8 mouse cellular contexts compared by ENCODE assay signal in the genomic region with DNA sequence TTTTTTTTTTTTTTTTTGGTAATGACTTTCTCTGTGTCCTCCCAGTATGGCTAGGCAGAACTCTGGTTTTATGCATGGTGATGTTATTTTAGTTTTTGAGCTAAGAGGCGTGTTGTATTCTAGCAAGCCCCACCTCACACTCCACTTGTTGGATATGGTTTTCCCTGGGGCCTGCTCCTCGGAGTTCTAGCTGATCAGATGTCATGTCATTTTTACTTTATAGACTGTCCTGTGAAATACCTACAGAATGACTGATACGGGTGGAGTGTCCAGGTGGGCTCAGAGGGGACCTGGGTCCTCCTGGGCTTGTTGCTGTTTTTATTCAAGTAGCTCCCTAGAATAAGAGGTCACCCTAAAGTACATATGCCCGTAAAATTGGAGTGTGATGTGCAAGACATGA. TPM values are rescaled to one million over a fixed set of nuclear protein-coding genes. Genes with fewer than 3 reads are reported as not detected.
DNase-seq lines count a peak whose midpoint lies in the region; ATAC-seq and TF ChIP-seq lines count a peak whose summit lies in the region.

No protein-coding gene starts in this region.

- no peak for DNase-seq in kidney, adult 11 months
- DNase-seq in hindbrain, embryonic 14.5 days (ENCODE audit: low spot score) = no peak
- DNase-seq in testis, postnatal 14 days (ENCODE audit: low spot score) = no peak
- DNase-seq in cerebellum, adult 8-10 months = no peak
- DNase-seq in adrenal gland, postnatal 4 days (ENCODE audit: low spot score in 2 of 2) = no peak

- peaks cover 5% of the 10 kb centered on the region; the same call in 1 of the 2 replicates for H3K4me1 ChIP-seq in kidney, embryonic 14.5 days (ENCODE audit: control insufficient read depth, insufficient read depth, low read length)
- H3K4me1 ChIP-seq in embryonic fibroblast, embryonic 13.5 days (ENCODE audit: control insufficient read depth, insufficient read depth, low read length) = 0 out of 2 replicates have a peak, but pooled peaks cover 9% of the 10 kb centered on the region
- peaks cover 5% of the 10 kb centered on the region; the same call in 1 of the 2 replicates for H3K4me1 ChIP-seq in hindbrain, embryonic 14.5 days (replicated peaks; ENCODE audit: control insufficient read depth, insufficient read depth, low read length)
- H3K4me1 ChIP-seq in midbrain, embryonic 13.5 days (replicated peaks) = peaks cover 15% of the 10 kb centered on the region

- no peak for TF ChIP-seq POLR2A in embryonic fibroblast, embryonic 13.5 days (IDR thresholded peaks at IDR 0.05; ENCODE audit: low read depth, low read length)

- 65% methylated on average over 4 of the region's 4 CpGs for WGBS in kidney, embryonic 14.5 days
- WGBS in hindbrain, embryonic 14.5 days = 69% methylated on average over 4 of the region's 4 CpGs
- 59% methylated on average over 4 of the region's 4 CpGs for WGBS in midbrain, embryonic 13.5 days

- peak overlapping the region; percentile 45; the same call in 1 of the 2 replicates for H3K4me2 ChIP-seq in kidney, embryonic 14.5 days (replicated peaks; ENCODE audit: low read depth, low read length)
- H3K4me2 ChIP-seq in hindbrain, embryonic 14.5 days (replicated peaks) = peak overlapping the region; percentile 46
- H3K4me2 ChIP-seq in midbrain, embryonic 13.5 days (replicated peaks) = peak overlapping the region; percentile 41

- ATAC-seq in kidney, embryonic 14.5 days (ENCODE audit: low FRiP score, low TSS enrichment) = no peak
- no peak for ATAC-seq in hindbrain, embryonic 14.5 days (ENCODE audit: low FRiP score)
- ATAC-seq in midbrain, embryonic 13.5 days = no peak

- no peaks in the 10 kb centered on the region for H3K9me3 ChIP-seq in kidney, embryonic 14.5 days (ENCODE audit: control insufficient read depth, low read length)
- H3K9me3 ChIP-seq in hindbrain, embryonic 14.5 days (ENCODE audit: control insufficient read depth, low read length) = no peaks in the 10 kb centered on the region
- H3K9me3 ChIP-seq in midbrain, embryonic 13.5 days = no peaks in the 10 kb centered on the region

- H3K36me3 ChIP-seq in kidney, embryonic 14.5 days (ENCODE audit: control insufficient read depth, insufficient read depth, low read length) = no peaks in the 10 kb centered on the region
- no peaks in the 10 kb centered on the region for H3K36me3 ChIP-seq in hindbrain, embryonic 14.5 days (replicated peaks; ENCODE audit: control insufficient read depth, insufficient read depth)
- H3K36me3 ChIP-seq in midbrain, embryonic 13.5 days = no peaks in the 10 kb centered on the region

- no peak for TF ChIP-seq CTCF in embryonic fibroblast, embryonic 13.5 days (IDR thresholded peaks at IDR 0.05; ENCODE audit: borderline replicate concordance, insufficient read depth, low read length)

- no peak overlapping the region for H3K27ac ChIP-seq in kidney, embryonic 14.5 days (ENCODE audit: low read depth, low read length)
- peak overlapping the region; percentile 69 for H3K27ac ChIP-seq in embryonic fibroblast, embryonic 13.5 days (ENCODE audit: insufficient read depth, low read length)
- peak overlapping the region; percentile 74 for H3K27ac ChIP-seq in hindbrain, embryonic 14.5 days
- peak overlapping the region; percentile 19 for H3K27ac ChIP-seq in midbrain, embryonic 13.5 days

- H3K9ac ChIP-seq in kidney, embryonic 14.5 days (ENCODE audit: low read depth, low read length) = no peak overlapping the region
- 0 out of 2 replicates have a peak overlapping the region, but pooled peaks have one; percentile 24 for H3K9ac ChIP-seq in hindbrain, embryonic 14.5 days
- no peak overlapping the region; the same call in 1 of the 2 replicates for H3K9ac ChIP-seq in midbrain, embryonic 13.5 days (replicated peaks)

- no peaks in the 10 kb centered on the region for H3K27me3 ChIP-seq in kidney, embryonic 14.5 days (ENCODE audit: control insufficient read depth, insufficient read depth, low read length)
- no peaks in the 10 kb centered on the region for H3K27me3 ChIP-seq in hindbrain, embryonic 14.5 days (ENCODE audit: control insufficient read depth, insufficient read depth, low read length)
- no peaks in the 10 kb centered on the region for H3K27me3 ChIP-seq in midbrain, embryonic 13.5 days

- H3K4me3 ChIP-seq in kidney, embryonic 14.5 days (ENCODE audit: low read length) = peak overlapping the region; percentile 22; the same call in 1 of the 2 replicates
- H3K4me3 ChIP-seq in embryonic fibroblast, embryonic 13.5 days (ENCODE audit: insufficient read depth, low read length) = peak overlapping the region; percentile 43
- H3K4me3 ChIP-seq in hindbrain, embryonic 14.5 days (replicated peaks; ENCODE audit: low read length) = peak overlapping the region; percentile 22
- H3K4me3 ChIP-seq in midbrain, embryonic 13.5 days (replicated peaks) = peak overlapping the region; percentile 20

RNA-seq across cellular contexts. Expression of a gene that starts 46.1 kb away (rescaled TPM):
- polyA plus RNA-seq in kidney, embryonic 14.5 days (2014; fragmentation: Nextera tagmentation; extraction: Ambion mirVana) = 2.9 and 4.8 TPM in 2 replicates
- polyA plus RNA-seq in embryonic fibroblast, embryonic 13.5 days (2011; ENCODE audit: insufficient read length, low read depth, missing spikeins) = 13.3 and 14.8 TPM in 2 replicates
- polyA plus RNA-seq in hindbrain, embryonic 14.5 days (2014; fragmentation: Nextera tagmentation; extraction: Ambion mirVana) = 6.4 and 6.7 TPM in 2 replicates
- polyA plus RNA-seq in midbrain, embryonic 13.5 days (2015; fragmentation: Nextera tagmentation; extraction: Ambion mirVana) = 3.4 and 3.5 TPM in 2 replicates
- 10 to 100 TPM; 11.9 to 13.7 TPM for total RNA-seq in adrenal gland, postnatal 4 days (2021)
